Mouse (Mus musculus) liver, embryonic 14.5 days (tissue): Measurements from ENCODE around the gene Usp15.

ENCODE experiments used
- CTCF ChIP-seq: IDR thresholded peaks from 2 replicates; pipeline ENCODE4 v1.5.1; 2016; ENCODE audit warnings: antibody characterized with exemption, low read depth, control low read depth
- EP300 ChIP-seq: IDR thresholded peaks from 2 replicates; pipeline ENCODE4 v1.6.1; 2016; ENCODE audit warnings: antibody characterized with exemption, low read depth

GRCm38 (mm10) chr10:123060831-123061230, 136.0 kb downstream of the Usp15 start:
- TF ChIP-seq CTCF: no peak
- no peak for TF ChIP-seq EP300
